Mouse (Mus musculus) c-Kit-negative CD71-positive TER-119-positive erythroid progenitor cells, embryonic 14.5 days (primary cell): ENCODE results near the gene Cpsf3.

ENCODE experiments used
- DNase-seq: peaks from one replicate; pipeline ENCODE4 v3.0.0-alpha.2; 2013; ENCODE audit warnings: low read depth, low spot score

The Cpsf3 gene

DNA sequence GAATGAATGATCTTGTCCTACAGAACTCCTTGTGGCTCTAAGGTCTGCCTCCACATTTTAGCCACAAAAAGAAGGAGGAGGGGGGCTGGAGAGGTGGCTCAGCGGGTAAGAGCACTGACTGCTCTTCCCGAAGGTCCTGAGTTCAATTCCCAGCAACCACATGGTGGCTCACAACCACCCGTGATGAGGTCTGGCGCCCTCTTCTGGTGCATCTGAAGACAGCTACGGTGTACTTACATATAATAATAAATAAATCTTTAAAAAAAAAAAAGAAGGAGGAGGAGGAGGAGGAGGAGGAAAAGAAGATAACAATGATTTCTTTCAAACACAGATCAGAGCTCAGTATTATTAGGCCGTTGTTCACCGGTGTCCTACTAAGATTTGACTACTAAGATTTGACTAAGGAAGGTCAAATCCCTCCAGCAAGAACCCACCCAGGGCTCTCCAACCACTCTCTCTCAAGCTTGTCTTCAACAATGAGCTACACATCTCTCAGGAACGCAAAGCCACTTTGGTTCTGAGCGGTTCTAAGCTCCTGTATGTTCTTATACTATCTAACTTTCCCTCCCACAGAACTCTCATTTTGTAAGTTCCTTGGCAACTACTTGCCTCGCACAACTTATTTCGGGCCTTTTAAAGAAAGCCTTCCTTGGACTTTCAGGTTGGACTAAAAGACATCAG is at the start of gene Cpsf3:
Gene Cpsf3, plus strand, starts transcription at position 631 of the 681 bp plus-strand sequence.
- no peak for DNase-seq

DNA sequence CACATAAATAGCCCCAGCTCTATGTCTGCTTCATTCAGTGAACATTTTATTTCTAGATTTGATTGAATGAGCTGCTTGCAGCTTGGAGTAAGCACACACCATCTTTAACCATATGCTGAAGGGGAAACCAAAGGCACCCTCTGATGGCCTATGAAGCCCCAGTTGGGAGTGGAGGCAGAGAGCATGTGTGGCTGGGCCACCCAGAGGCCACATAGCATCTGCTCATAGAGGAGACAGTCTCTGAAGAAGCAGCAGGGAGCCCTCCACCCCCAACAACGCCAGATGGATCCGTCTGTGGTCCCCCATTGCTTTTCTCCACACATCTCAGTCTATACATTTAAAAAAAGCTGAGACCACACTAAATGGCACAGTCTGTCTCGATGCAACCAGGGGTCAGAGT is 43.2 kb upstream of the Cpsf3 start:
- DNase-seq = no peak

DNA sequence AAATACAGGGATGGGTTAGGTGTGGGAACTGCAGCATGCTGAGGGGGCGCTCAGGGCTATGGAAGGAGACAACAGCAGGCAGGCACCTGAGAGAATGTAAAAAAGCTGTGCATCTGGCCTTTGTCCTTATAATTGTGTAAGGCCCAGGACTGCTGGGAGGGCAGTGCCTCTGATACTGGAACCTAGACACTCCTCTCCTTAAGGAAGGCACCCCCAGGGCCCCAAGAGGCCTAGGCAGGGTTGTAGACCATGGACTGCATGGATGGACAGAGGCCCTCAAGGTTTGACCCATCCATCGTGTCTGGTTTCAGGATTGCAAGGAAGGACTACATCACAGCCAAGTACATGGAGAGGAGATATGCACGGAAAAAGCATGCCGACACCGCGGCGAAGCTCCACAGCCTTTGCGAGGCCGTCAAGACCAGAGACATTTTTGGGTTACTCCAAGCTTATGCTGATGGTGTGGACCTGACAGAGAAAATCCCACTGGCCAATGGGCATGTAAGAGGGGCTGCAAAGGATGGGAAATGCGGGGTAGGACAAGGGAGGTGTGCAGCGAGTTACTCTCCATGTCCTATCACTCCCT is 40.7 kb upstream of the Cpsf3 start:
- no peak for DNase-seq

GRCm38 (mm10) chr12:21247711-21248392 is 37.3 kb upstream of the Cpsf3 start:
- no peak for DNase-seq

- DNase-seq = no peak
These were observed 24.5 kb upstream of the Cpsf3 start for GRCm38 (mm10) chr12:21260494-21261256.

- no peak for DNase-seq
These were observed 23.7 kb upstream of the Cpsf3 start for GRCm38 (mm10) chr12:21261521-21261920.

GRCm38 (mm10) chr12:21263256-21263655 is 21.9 kb upstream of the Cpsf3 start:
- no peak for DNase-seq

GRCm38 (mm10) chr12:21264241-21264640 is 20.9 kb upstream of the Cpsf3 start:
- DNase-seq = no peak

- DNase-seq = no peak
These were observed 20.2 kb upstream of the Cpsf3 start for GRCm38 (mm10) chr12:21264970-21265369.

DNA sequence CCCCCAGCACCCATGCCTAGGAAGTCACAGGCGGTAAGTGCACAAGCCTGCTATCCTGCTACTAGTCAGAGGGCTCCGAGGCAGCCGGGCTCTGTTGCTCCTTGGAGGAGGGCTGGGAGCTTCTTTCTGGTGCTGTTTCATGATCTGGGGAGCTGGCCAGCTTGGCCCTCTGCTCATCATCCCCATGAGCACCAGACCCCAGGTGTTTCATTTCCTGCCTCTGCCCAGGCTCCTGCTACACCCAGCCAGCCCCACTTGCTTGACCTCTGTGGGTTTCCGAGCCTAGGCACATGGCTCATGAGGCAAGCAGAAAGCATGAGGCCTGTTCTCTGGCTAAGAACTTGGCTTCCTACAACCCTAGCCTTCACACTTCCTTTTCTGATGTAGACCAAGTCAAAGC is 19.7 kb upstream of the Cpsf3 start:
- DNase-seq = no peak

DNA sequence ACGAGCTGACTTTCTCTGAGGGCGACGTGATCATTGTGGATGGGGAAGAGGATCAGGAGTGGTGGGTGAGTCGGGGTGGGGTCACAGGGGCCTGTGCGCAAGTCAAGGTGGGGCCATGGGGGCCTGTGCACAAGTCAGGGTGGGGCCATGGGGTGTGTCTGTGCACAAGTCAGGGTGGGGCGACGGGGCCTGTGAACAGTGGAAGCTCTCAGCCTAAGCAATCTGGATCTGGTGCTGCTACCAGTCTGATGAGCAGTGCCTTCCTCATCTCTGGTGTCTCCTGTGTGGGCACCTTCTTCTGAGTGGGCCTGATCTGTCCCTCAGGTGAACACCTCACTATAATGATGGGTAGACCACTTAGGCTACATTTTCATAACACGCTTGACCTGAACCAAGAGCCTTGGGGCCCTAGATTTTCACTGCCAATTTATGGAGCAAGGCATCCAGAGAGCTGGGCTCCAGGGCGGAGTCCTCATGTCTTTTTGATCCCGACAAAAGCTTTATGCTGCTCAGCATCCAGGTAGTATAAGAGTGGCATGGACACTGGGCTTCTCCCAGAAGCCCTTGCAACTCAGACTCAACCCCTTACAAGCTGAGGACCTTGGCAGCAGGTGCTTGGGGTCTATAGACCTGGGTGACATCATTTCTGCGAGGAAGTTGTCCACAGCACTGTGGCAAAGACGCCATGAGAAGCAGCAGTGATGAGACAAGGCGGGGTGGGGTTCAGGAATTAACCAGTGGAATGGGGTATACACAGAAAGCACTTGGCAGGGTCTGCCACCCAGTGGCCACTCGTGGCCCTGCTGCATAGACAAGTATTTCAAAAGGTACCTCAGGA is 19.0 kb upstream of the Cpsf3 start:
- DNase-seq = no peak

- DNase-seq = no peak
These were observed 18.4 kb upstream of the Cpsf3 start for GRCm38 (mm10) chr12:21266784-21267098.

GRCm38 (mm10) chr12:21268083-21268616 is 17.0 kb upstream of the Cpsf3 start:
- DNase-seq = no peak

GRCm38 (mm10) chr12:21274446-21274845 is 10.7 kb upstream of the Cpsf3 start:
- DNase-seq = no peak

GRCm38 (mm10) chr12:21277352-21277864 is 7.8 kb upstream of the Cpsf3 start:
- DNase-seq = no peak

GRCm38 (mm10) chr12:21285508-21286242 is 484 bp downstream of the Cpsf3 start:
- DNase-seq = no peak

GRCm38 (mm10) chr12:21286243-21286622 is 1.0 kb downstream of the Cpsf3 start, which contains the start of gene Itgb1bp1:
Itgb1bp1 (minus strand) TSS chr12:21286284.
- DNase-seq = peak; percentile 96

DNA sequence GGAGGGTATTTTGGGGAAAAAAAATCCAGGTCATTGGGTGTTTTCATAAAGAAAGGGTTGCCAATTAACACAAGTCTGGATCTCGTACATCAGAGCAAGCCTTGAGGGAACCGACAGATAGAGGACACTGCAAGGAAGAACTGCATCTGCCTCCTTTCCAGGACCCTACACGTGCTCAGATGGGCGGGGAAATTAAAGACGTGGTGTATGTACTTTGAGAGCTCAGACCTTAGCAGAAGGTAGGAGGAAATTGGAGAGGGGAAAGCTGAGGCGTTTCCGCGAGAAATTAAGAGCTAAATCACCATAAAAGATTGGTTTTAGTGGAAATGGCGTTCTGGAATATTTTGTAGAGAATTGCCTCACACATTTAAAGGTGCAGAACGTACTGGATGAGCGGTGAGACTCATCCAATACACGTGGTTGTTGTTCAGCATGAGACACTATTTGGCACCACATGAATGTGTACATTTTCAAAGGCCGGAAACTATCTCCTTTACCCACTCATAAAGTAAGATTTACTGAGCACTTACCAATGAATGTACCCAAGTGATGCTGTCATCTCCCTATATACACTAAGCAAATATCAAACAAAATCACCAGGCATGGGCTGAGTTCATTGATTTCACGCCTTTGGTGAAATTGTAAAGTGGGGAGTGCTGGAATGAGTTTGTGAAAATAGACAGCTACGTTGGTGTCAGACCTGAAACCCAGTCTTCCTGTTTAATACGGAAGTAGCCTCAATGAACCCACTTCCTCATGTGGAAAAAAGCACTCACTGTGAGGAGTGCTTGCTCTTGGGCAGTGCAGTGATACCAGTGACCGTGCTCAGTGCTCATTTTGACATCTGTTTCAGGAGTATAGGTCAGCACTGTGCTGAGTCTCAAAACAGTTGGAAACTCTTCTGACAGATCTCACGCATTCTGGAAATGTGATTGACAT is 1.8 kb downstream of the Cpsf3 start:
- peak; percentile 20 for DNase-seq
